Mouse (Mus musculus): ENCODE results near the gene Aadacl2. TPM values are rescaled to one million over a fixed set of nuclear protein-coding genes. Genes with fewer than 3 reads are reported as not detected.

Aadacl2 gene
- total RNA-seq (2014; fragmentation: Nextera tagmentation) (not detected in 2 replicates), total RNA-seq (2017) (not detected in 2 replicates)

GRCm38 (mm10) chr3:60006443-60006842 is at the start of gene Aadacl2:
Gene Aadacl2 (plus strand): TSS chr3:60006743.
- no peak for ATAC-seq (replicated peaks; ENCODE audit: poor library complexity, severe bottlenecking)

GRCm38 (mm10) chr3:59970891-59971290 is 35.7 kb upstream of the Aadacl2 start:
- ATAC-seq (replicated peaks; ENCODE audit: poor library complexity, severe bottlenecking), result no peak

GRCm38 (mm10) chr3:59974591-59974990 is 32.0 kb upstream of the Aadacl2 start:
- ATAC-seq (replicated peaks; ENCODE audit: poor library complexity, severe bottlenecking), result no peak

- no peak for ATAC-seq (replicated peaks; ENCODE audit: poor library complexity, severe bottlenecking)
Observed at GRCm38 (mm10) chr3:60003622-60004021, 2.9 kb upstream of the Aadacl2 start.

- ATAC-seq (replicated peaks; ENCODE audit: poor library complexity, severe bottlenecking), result no peak
Observed at GRCm38 (mm10) chr3:60025417-60025816, 18.9 kb downstream of the Aadacl2 start, which contains the start of gene Aadac. Gene Aadac (plus strand): TSS chr3:60025717.

- ATAC-seq (replicated peaks; ENCODE audit: poor library complexity, severe bottlenecking), result no peak
Observed at GRCm38 (mm10) chr3:60031511-60031910, 25.0 kb downstream of the Aadacl2 start.

- ATAC-seq (replicated peaks; ENCODE audit: poor library complexity, severe bottlenecking), result no peak
Observed at GRCm38 (mm10) chr3:60046221-60046913, 39.8 kb downstream of the Aadacl2 start.

GRCm38 (mm10) chr3:60053231-60053927 is 46.8 kb downstream of the Aadacl2 start:
- ATAC-seq (replicated peaks; ENCODE audit: poor library complexity, severe bottlenecking), result no peak

- no peak for ATAC-seq (replicated peaks; ENCODE audit: poor library complexity, severe bottlenecking)
Observed at GRCm38 (mm10) chr3:60053931-60054330, 47.4 kb downstream of the Aadacl2 start.

- peak; percentile 50; the same call in 1 of the 2 replicates for ATAC-seq (replicated peaks; ENCODE audit: poor library complexity, severe bottlenecking)
Observed at GRCm38 (mm10) chr3:60056451-60056850, 49.9 kb downstream of the Aadacl2 start.

- ATAC-seq (replicated peaks; ENCODE audit: poor library complexity, severe bottlenecking), result no peak
Observed at GRCm38 (mm10) chr3:60057070-60057808, 50.7 kb downstream of the Aadacl2 start.

- ATAC-seq (replicated peaks; ENCODE audit: poor library complexity, severe bottlenecking), result no peak
Observed at GRCm38 (mm10) chr3:60057809-60058082, 51.2 kb downstream of the Aadacl2 start.

Other genes starting within 250 kb of the Aadacl2 start
- not detected in 2 replicates for gene Gm8298, start 145.7 kb upstream of the Aadacl2 start, total RNA-seq (2014; fragmentation: Nextera tagmentation)
- gene Gm8298, start 145.7 kb upstream of the Aadacl2 start, total RNA-seq (2017), result not detected in 2 replicates
- gene C130079G13Rik, start 81.5 kb upstream of the Aadacl2 start, total RNA-seq (2014; fragmentation: Nextera tagmentation), result not detected in 2 replicates
- gene C130079G13Rik, start 81.5 kb upstream of the Aadacl2 start, total RNA-seq (2017), result not detected in 2 replicates
- gene Aadac, start 19.0 kb downstream of the Aadacl2 start, total RNA-seq (2014; fragmentation: Nextera tagmentation), result not detected in 2 replicates
- not detected in 2 replicates for gene Aadac, start 19.0 kb downstream of the Aadacl2 start, total RNA-seq (2017)
- gene Sucnr1, start 75.1 kb downstream of the Aadacl2 start, total RNA-seq (2014; fragmentation: Nextera tagmentation), result not detected in 2 replicates
- not detected in 2 replicates for gene Sucnr1, start 75.1 kb downstream of the Aadacl2 start, total RNA-seq (2017)

Measured in granulocyte monocyte progenitor cell, adult 5-6 weeks (primary cell).